Mouse (Mus musculus): Measurements from ENCODE around the gene Babam2. TPM values are rescaled to one million over a fixed set of nuclear protein-coding genes. Genes with fewer than 3 reads are reported as not detected.

Gene Babam2
- polyA plus RNA-seq, 1 experiment from 2014 or later = 45.9 TPM

DNA sequence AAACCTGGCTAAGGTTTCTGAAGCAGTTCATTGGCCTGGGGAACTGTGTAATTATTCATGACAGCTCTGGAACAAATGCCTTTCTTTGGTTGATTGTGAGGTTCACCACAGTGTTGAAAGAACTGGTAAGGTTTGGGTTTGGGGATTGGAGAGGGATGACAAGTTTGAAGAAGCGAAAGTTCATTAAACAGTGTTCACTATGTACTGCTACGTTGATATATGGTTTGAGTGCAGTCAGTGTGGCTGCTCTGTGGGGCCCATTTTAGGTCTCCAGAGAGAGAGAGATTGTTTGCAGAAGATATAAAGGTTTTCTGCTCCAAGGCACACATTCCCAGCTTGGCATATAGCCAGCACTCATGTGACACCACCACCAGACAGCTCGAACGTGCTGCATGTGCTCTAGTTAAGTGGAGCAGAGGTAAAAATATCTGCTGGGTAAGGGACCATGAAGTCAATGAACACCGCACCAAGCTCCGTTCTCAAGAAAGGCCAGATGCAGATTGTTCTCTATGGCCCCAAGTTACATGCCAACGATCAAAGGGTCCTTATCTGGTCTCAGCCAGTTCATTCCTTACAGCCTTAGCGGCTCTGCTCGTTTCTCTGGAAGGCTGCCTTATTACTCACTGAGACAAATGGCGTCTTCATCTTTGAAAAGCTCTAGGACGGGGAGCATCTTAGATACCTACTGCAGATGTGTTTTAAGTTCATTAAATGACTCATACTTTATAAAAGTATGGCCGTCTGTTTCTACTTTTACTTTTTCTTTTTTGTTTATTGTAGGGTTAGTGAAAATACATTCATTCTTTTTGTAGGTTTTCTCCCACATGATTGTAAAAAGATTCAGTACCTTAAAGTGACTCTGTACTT, 113.5 kb downstream of the Babam2 start:
- Histone ChIP-seq H3K9ac (ENCODE audit: low read length) (no peak overlapping the region), H3K27me3 (ENCODE audit: control insufficient read depth, insufficient read depth, low read length) (no peaks in the 10 kb centered on the region), H3K4me1 (ENCODE audit: control insufficient read depth, insufficient read depth, low read length) (no peaks in the 10 kb centered on the region), H3K4me2 (no peak overlapping the region), H3K9me3 (ENCODE audit: control insufficient read depth, low read length) (no peaks in the 10 kb centered on the region), H3K27ac (ENCODE audit: low read depth, low read length) (no peak overlapping the region), H3K4me3 (ENCODE audit: low read depth, low read length) (no peak overlapping the region), H3K36me3 (ENCODE audit: control insufficient read depth, insufficient read depth, low read length) (no peaks in the 10 kb centered on the region)
- no peak for ATAC-seq (ENCODE audit: low FRiP score)
- 54% methylated on average over 12 of the region's 12 CpGs for WGBS
- no peak for DNase-seq (ENCODE audit: low spot score, missing footprints)

DNA sequence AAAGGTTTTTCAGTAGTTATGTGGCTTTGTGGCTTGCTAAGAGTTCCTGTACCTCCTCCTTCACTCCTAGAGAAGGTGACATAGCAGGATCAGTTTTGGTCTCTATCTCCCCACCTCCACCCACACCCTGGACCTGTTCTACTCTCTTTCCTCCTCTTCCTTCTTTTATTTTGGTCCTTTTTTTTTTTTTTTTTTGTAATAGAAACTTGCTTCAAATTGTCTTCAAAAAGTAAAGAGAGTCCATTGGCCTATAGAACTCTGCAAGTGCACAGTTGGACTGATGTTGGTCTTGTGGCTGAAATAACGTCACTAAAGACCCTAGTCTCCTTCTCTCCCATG, 114.1 kb downstream of the Babam2 start:
- Histone ChIP-seq H3K27me3 (ENCODE audit: control insufficient read depth, insufficient read depth, low read length) (no peaks in the 10 kb centered on the region), H3K4me1 (ENCODE audit: control insufficient read depth, insufficient read depth, low read length) (no peaks in the 10 kb centered on the region), H3K27ac (ENCODE audit: low read depth, low read length) (no peak overlapping the region), H3K9me3 (ENCODE audit: control insufficient read depth, low read length) (no peaks in the 10 kb centered on the region), H3K9ac (ENCODE audit: low read length) (no peak overlapping the region), H3K4me3 (ENCODE audit: low read depth, low read length) (no peak overlapping the region), H3K4me2 (no peak overlapping the region), H3K36me3 (ENCODE audit: control insufficient read depth, insufficient read depth, low read length) (no peaks in the 10 kb centered on the region)
- 88% methylated on average over 1 of the region's 1 CpGs for WGBS
- DNase-seq (ENCODE audit: low spot score, missing footprints) (no peak), ATAC-seq (ENCODE audit: low FRiP score) (no peak)

DNA sequence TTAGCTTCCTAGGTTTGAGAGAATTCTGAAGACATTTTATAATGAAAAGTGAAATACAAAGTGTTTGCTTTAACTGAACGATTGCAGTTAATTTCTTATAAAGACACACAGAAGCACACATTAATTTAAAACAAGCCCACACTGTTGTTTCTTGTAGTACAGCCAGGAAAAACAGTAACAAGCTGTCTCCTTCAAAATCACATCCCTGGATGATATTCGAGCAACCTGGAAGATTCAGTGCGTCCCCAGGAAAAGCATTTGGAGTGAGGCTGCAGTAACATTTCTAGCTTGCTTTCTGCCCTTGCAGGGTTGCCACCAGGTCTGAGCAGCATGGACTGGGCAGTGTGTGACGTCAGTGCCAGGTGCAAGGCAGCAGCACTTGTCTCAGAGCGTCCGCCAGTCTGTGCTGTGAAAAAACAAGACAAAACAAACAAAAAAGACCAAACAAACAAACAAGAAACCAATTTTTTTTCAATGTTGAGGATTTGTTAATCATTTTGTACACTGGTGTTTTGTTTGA, 115.7 kb downstream of the Babam2 start:
- Histone ChIP-seq H3K4me3 (ENCODE audit: low read depth, low read length) (no peak overlapping the region), H3K27ac (ENCODE audit: low read depth, low read length) (no peak overlapping the region), H3K9ac (ENCODE audit: low read length) (no peak overlapping the region), H3K4me1 (ENCODE audit: control insufficient read depth, insufficient read depth, low read length) (no peaks in the 10 kb centered on the region), H3K9me3 (ENCODE audit: control insufficient read depth, low read length) (no peaks in the 10 kb centered on the region), H3K4me2 (no peak overlapping the region), H3K27me3 (ENCODE audit: control insufficient read depth, insufficient read depth, low read length) (no peaks in the 10 kb centered on the region), H3K36me3 (ENCODE audit: control insufficient read depth, insufficient read depth, low read length) (no peaks in the 10 kb centered on the region)
- no peak for ATAC-seq (ENCODE audit: low FRiP score)
- no peak for DNase-seq (ENCODE audit: low spot score, missing footprints)
- 86% methylated on average over 6 of the region's 6 CpGs for WGBS

DNA sequence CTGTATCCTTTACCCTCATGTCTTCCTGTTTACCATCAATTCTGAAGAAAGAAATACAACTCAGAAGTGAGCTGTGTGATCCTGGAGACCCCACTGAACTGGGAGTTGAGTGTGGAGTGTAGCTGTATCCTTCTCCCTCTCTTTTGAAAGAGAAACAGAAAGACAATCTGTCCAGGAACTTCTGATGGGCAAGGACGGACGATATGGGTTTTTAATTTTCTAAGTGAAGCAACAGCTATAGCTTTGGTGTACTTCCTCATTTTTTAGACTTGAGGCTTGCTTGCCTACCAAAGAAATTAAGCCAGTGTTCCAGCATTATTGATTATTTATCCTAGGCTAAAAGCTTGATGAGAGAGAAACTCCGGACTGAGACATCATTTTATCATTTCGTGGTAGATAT, 116.6 kb downstream of the Babam2 start:
- 90% methylated on average over 4 of the region's 4 CpGs for WGBS
- Histone ChIP-seq H3K9ac (ENCODE audit: low read length) (no peak overlapping the region), H3K36me3 (ENCODE audit: control insufficient read depth, insufficient read depth, low read length) (no peaks in the 10 kb centered on the region), H3K4me2 (no peak overlapping the region), H3K27ac (ENCODE audit: low read depth, low read length) (no peak overlapping the region), H3K4me1 (ENCODE audit: control insufficient read depth, insufficient read depth, low read length) (no peaks in the 10 kb centered on the region), H3K9me3 (ENCODE audit: control insufficient read depth, low read length) (no peaks in the 10 kb centered on the region), H3K27me3 (ENCODE audit: control insufficient read depth, insufficient read depth, low read length) (no peaks in the 10 kb centered on the region), H3K4me3 (ENCODE audit: low read depth, low read length) (no peak overlapping the region)
- DNase-seq (ENCODE audit: low spot score, missing footprints) (no peak), ATAC-seq (ENCODE audit: low FRiP score) (no peak)

DNA sequence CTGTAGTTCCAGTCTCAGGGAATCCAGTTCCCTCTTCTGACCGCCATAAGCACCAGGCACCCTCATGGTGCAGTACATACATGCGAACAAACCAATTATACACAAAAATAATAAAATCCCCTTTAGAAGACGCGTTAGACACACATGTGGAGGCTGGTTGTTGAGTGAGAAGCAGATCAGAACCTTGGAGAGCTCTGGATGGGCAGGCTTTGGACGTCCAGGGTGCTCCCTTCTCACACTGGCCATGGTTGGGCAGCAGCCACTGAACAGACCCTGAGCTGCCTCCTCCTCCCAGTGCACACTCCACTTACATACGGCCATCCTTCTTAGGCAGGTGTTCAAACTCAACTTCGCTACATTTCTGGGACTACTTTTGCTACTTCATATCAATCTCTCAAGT, 117.6 kb downstream of the Babam2 start:
- no peaks in the 10 kb centered on the region for H3K4me1 ChIP-seq (ENCODE audit: control insufficient read depth, insufficient read depth, low read length)
- H3K9ac ChIP-seq (ENCODE audit: low read length) = no peak overlapping the region
- 75% methylated on average over 7 of the region's 7 CpGs for WGBS
- H3K27ac ChIP-seq (ENCODE audit: low read depth, low read length) = no peak overlapping the region
- H3K4me3 ChIP-seq (ENCODE audit: low read depth, low read length) = no peak overlapping the region
- no peaks in the 10 kb centered on the region for H3K27me3 ChIP-seq (ENCODE audit: control insufficient read depth, insufficient read depth, low read length)
- ATAC-seq (ENCODE audit: low FRiP score) (no peak), DNase-seq (ENCODE audit: low spot score, missing footprints) (no peak)
- no peak overlapping the region for H3K4me2 ChIP-seq
- H3K36me3 ChIP-seq (ENCODE audit: control insufficient read depth, insufficient read depth, low read length) = no peaks in the 10 kb centered on the region
- no peaks in the 10 kb centered on the region for H3K9me3 ChIP-seq (ENCODE audit: control insufficient read depth, low read length)

DNA sequence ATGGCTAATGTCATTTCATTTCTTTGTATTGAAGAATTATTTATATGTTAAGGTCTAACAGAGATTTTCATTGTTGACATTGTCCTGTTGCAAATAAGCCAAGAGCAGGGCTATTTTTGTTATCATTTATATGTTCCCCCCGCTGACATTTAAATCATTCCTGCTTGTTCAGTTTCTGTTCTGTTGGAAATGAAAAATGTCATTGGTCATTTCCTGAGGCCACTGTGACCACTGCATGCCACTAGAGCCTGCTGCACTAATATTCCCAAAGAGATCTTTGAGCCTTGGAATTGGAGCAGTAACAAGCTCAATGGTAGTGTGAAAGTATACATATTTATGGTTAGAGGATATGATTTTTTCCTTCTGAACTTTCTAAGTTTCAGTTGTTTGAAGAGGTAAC, 118.6 kb downstream of the Babam2 start:
- no peaks in the 10 kb centered on the region for H3K4me1 ChIP-seq (ENCODE audit: control insufficient read depth, insufficient read depth, low read length)
- DNase-seq (ENCODE audit: low spot score, missing footprints) (no peak), ATAC-seq (ENCODE audit: low FRiP score) (no peak)
- no peak overlapping the region for H3K9ac ChIP-seq (ENCODE audit: low read length)
- H3K4me2 ChIP-seq = no peak overlapping the region
- H3K36me3 ChIP-seq (ENCODE audit: control insufficient read depth, insufficient read depth, low read length) = no peaks in the 10 kb centered on the region
- H3K4me3 ChIP-seq (ENCODE audit: low read depth, low read length) = no peak overlapping the region
- H3K27me3 ChIP-seq (ENCODE audit: control insufficient read depth, insufficient read depth, low read length) = no peaks in the 10 kb centered on the region
- H3K27ac ChIP-seq (ENCODE audit: low read depth, low read length) = no peak overlapping the region
- 96% methylated on average over 1 of the region's 1 CpGs for WGBS
- H3K9me3 ChIP-seq (ENCODE audit: control insufficient read depth, low read length) = no peaks in the 10 kb centered on the region

DNA sequence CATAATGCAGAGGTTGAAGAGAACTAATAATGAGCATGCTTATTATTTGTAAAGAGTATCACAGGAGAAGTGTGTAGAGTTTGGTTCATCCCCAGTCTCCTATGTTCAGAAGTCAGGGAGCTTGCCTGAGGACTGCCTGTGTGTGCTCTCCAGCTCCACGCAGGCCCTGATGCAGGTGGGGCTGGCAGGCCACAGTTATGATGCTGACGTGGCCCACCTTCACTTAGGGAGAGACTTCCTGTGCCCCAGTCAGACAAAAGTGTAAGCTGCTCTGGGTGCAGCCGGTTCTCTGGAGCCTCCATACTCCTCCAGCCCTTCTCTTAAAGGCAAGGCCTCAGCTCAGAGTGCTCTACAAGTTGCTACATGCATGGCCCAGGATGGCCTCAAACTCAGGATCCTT, 123.3 kb downstream of the Babam2 start:
- Histone ChIP-seq H3K9me3 (ENCODE audit: control insufficient read depth, low read length) (no peaks in the 10 kb centered on the region), H3K4me1 (ENCODE audit: control insufficient read depth, insufficient read depth, low read length) (no peaks in the 10 kb centered on the region), H3K27ac (ENCODE audit: low read depth, low read length) (no peak overlapping the region), H3K4me3 (ENCODE audit: low read depth, low read length) (no peak overlapping the region), H3K36me3 (ENCODE audit: control insufficient read depth, insufficient read depth, low read length) (no peaks in the 10 kb centered on the region; the same call in 1 of the 2 replicates), H3K4me2 (no peak overlapping the region), H3K9ac (ENCODE audit: low read length) (no peak overlapping the region), H3K27me3 (ENCODE audit: control insufficient read depth, insufficient read depth, low read length) (no peaks in the 10 kb centered on the region)
- ATAC-seq (ENCODE audit: low FRiP score) (no peak), DNase-seq (ENCODE audit: low spot score, missing footprints) (no peak)
- 83% methylated on average over 3 of the region's 3 CpGs for WGBS

DNA sequence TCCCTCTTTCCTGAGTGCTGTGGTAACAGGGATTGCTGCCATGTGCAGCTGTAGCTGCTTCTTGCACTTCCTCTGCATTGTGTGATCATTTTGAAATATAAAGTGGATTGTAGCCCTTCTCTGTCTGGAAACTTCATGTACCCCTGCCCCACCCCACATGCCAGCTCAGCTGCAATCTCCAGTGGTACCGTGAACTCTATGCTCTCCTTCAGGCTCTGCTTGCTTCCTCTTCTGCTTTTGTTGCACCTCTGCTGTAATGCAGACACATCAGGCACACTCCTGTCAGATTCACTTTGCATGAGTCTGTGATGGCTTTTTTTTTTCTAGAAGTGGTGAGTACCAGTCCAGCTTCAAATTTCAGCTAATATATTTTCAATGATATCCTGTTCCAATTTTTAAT, 123.7 kb downstream of the Babam2 start:
- Histone ChIP-seq H3K27me3 (ENCODE audit: control insufficient read depth, insufficient read depth, low read length) (no peaks in the 10 kb centered on the region), H3K36me3 (ENCODE audit: control insufficient read depth, insufficient read depth, low read length) (no peaks in the 10 kb centered on the region; the same call in 1 of the 2 replicates), H3K4me2 (no peak overlapping the region), H3K27ac (ENCODE audit: low read depth, low read length) (no peak overlapping the region), H3K9me3 (ENCODE audit: control insufficient read depth, low read length) (no peaks in the 10 kb centered on the region), H3K4me3 (ENCODE audit: low read depth, low read length) (no peak overlapping the region), H3K9ac (ENCODE audit: low read length) (no peak overlapping the region), H3K4me1 (ENCODE audit: control insufficient read depth, insufficient read depth, low read length) (no peaks in the 10 kb centered on the region)
- WGBS = 76% methylated on average over 1 of the region's 1 CpGs
- ATAC-seq (ENCODE audit: low FRiP score) = no peak
- DNase-seq (ENCODE audit: low spot score, missing footprints) = no peak

DNA sequence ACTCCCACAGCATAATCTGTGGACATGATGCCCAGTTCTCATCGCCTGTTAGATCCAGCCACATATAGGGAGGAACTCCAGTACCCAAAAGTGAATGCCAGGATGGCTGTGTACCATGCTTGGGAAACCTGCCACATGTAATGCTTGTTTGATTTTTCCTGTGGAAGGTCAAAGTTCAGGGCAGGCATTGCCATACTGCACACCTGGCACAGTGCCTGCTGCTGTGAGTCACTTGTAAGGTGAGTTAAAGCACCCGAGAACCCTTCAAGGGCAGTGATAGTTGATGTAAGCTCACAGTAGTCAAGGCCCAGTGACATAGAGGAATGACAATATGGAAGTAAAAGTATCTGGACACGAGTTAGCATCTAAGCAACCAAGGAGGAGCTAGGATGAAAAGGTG, 126.2 kb downstream of the Babam2 start:
- no peak overlapping the region for H3K9ac ChIP-seq (ENCODE audit: low read length)
- H3K4me1 ChIP-seq (ENCODE audit: control insufficient read depth, insufficient read depth, low read length) = no peaks in the 10 kb centered on the region
- no peaks in the 10 kb centered on the region; the same call in 1 of the 2 replicates for H3K36me3 ChIP-seq (ENCODE audit: control insufficient read depth, insufficient read depth, low read length)
- no peak for DNase-seq (ENCODE audit: low spot score, missing footprints)
- 87% methylated on average over 3 of the region's 3 CpGs for whole genome bisulfite sequencing
- no peak overlapping the region for H3K4me3 ChIP-seq (ENCODE audit: low read depth, low read length)
- no peaks in the 10 kb centered on the region for H3K9me3 ChIP-seq (ENCODE audit: control insufficient read depth, low read length)
- no peaks in the 10 kb centered on the region for H3K27me3 ChIP-seq (ENCODE audit: control insufficient read depth, insufficient read depth, low read length)
- H3K27ac ChIP-seq (ENCODE audit: low read depth, low read length) = no peak overlapping the region
- H3K4me2 ChIP-seq = no peak overlapping the region
- no peak for ATAC-seq (ENCODE audit: low FRiP score)

Data from midbrain, embryonic 11.5 days (tissue).